Mouse (Mus musculus): ENCODE results near the gene Wdr37.

Wdr37 gene

DNA sequence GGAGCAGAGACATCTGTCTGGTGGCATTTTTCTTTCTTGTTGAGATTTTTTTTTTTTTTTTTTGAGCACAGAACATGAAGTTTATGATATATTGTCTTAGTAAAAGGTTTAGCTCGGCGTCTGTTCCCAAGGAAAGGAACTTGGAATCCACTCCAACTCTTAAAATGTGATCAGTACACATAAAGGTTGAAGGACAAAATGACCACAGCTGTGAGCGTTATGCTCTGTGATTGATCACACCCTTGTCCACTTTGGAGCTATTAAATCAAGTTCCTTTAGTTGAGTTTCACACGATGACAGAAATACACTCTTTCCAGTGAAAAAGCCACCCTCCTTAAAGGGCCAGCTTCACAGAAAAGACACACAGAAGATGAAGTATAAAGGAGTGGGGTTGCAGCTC lies 101.1 kb downstream of the Wdr37 start:
- no peak for ATAC-seq (ENCODE audit: insufficient number of reproducible peaks, low FRiP score, low TSS enrichment)

DNA sequence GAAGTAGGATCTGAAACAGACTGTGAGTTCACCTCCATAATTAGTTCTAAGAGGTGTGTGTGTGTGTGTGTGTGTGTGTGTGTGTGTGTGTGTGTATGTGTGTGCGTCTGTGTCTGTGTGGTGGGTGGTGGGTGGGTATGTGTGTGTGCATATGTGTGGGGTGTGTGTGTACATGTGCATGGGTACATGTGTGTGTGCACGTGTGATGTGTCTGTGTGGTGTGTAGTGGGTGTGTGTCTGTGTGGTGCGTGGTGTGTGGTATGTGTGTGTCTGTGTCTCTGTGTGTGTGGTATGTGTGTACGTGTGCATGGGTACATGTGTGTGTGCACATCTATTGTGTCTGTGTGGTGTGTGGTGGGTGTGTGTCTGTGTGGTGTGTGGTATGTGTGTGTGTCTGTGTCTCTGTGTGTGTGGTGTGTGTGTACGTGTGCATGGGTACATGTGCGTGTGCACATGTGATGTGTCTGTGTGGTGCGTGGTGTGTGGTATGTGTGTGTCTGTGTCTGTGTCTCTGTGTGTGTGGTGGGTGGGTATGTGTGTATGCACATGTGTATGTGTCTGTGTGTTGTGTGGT lies 102.0 kb downstream of the Wdr37 start:
- no peak for ATAC-seq (ENCODE audit: insufficient number of reproducible peaks, low FRiP score, low TSS enrichment)

GRCm38 (mm10) chr13:8760940-8761339 lies 110.8 kb downstream of the Wdr37 start:
- no peak for ATAC-seq (ENCODE audit: insufficient number of reproducible peaks, low FRiP score, low TSS enrichment)
